Mouse (Mus musculus) kidney, postnatal 14 days (tissue): Measurements from ENCODE around the gene Braf.

Source experiments
- DNase-seq: peaks from one replicate; pipeline ENCODE4 v3.0.0; 2022; ENCODE audit warnings: mixed read lengths

Braf gene

GRCm38 (mm10) chr6:39606056-39606455, 119.2 kb downstream of the Braf start:
- DNase-seq = no peak

GRCm38 (mm10) chr6:39604565-39604964, 120.7 kb downstream of the Braf start:
- DNase-seq = no peak

GRCm38 (mm10) chr6:39601828-39602227, 123.4 kb downstream of the Braf start:
- no peak for DNase-seq

- no peak for DNase-seq
Measured at GRCm38 (mm10) chr6:39600851-39601250, 124.4 kb downstream of the Braf start.

- peak; percentile 96 for DNase-seq
Measured at GRCm38 (mm10) chr6:39592401-39593214, 132.7 kb downstream of the Braf start, which contains the start of gene Ndufb2. Ndufb2 (plus strand) TSS chr6:39592574.

- DNase-seq = no peak
Measured at GRCm38 (mm10) chr6:39591481-39591880, 133.8 kb downstream of the Braf start.

GRCm38 (mm10) chr6:39585517-39585916, 139.7 kb downstream of the Braf start, which contains the start of gene Gm42420:
Gm42420 (plus strand) TSS chr6:39585753.
- DNase-seq = no peak

- no peak for DNase-seq
Measured at GRCm38 (mm10) chr6:39581087-39581784, 144.0 kb downstream of the Braf start.

- no peak for DNase-seq
Measured at GRCm38 (mm10) chr6:39580558-39580957, 144.7 kb downstream of the Braf start.

GRCm38 (mm10) chr6:39579552-39579951, 145.7 kb downstream of the Braf start:
- DNase-seq = no peak

- DNase-seq = no peak
Measured at GRCm38 (mm10) chr6:39574951-39575350, 150.3 kb downstream of the Braf start.

- peak; percentile 46 for DNase-seq
Measured at GRCm38 (mm10) chr6:39574555-39574869, 150.8 kb downstream of the Braf start.

- peak; percentile 87 for DNase-seq
Measured at GRCm38 (mm10) chr6:39573791-39574554, 151.3 kb downstream of the Braf start, which contains the start of gene Adck2. Adck2 (plus strand) TSS chr6:39573873.

GRCm38 (mm10) chr6:39570426-39570825, 154.8 kb downstream of the Braf start:
- DNase-seq = no peak

- DNase-seq = peak; percentile 50
Measured at GRCm38 (mm10) chr6:39567528-39567927, 157.7 kb downstream of the Braf start.

GRCm38 (mm10) chr6:39562166-39563015, 162.9 kb downstream of the Braf start:
- peak; percentile 89 for DNase-seq

- peak; percentile 51 for DNase-seq
Measured at GRCm38 (mm10) chr6:39559276-39559939, 165.9 kb downstream of the Braf start.

- DNase-seq = peak; percentile 89
Measured at GRCm38 (mm10) chr6:39557723-39558261, 167.5 kb downstream of the Braf start, which contains the start of gene Dennd2a. Dennd2a (minus strand) TSS chr6:39557867.

GRCm38 (mm10) chr6:39556900-39557659, 168.2 kb downstream of the Braf start:
- peak; percentile 60 for DNase-seq

GRCm38 (mm10) chr6:39555648-39555945, 169.7 kb downstream of the Braf start:
- DNase-seq = no peak
